Mouse (Mus musculus) kidney, postnatal 0 days (tissue): ENCODE data around the gene Pik3ap1. TPM values are rescaled to one million over a fixed set of nuclear protein-coding genes. Genes with fewer than 3 reads are reported as not detected.
A peak's percentile ranks its signal among the peaks of the same experiment; 100 is the strongest.

Source experiments
- ATAC-seq: fragments of 200-750 bp; cut with Nextera tagmentation; replicated peaks from 2 replicates; pipeline ENCODE4 v1.8.0; 2017; ENCODE audit warnings: low read depth, moderate number of reproducible peaks, moderate TSS enrichment, moderate library complexity; ENCODE audit not compliant: low FRiP score
- DNase-seq: peaks from one replicate; pipeline ENCODE4 v3.0.0-alpha.2; 2016; ENCODE audit warnings: low spot score
- H3K27ac ChIP-seq: fragments of 300-500 bp; sonication (generic); 2 replicates; pipeline ENCODE4 v1.5.1; 2014; ENCODE audit warnings: mild to moderate bottlenecking
- H3K27me3 ChIP-seq: fragments of 300-500 bp; sonication (generic); 2 replicates; pipeline ENCODE4 v1.6.1; 2014; ENCODE audit warnings: low read length, mixed read lengths; ENCODE audit not compliant: insufficient read depth
- H3K36me3 ChIP-seq: fragments of 300-500 bp; sonication (generic); 2 replicates; pipeline ENCODE4 v1.6.1; 2014; ENCODE audit warnings: low read length, mixed read lengths; ENCODE audit not compliant: insufficient read depth
- H3K4me1 ChIP-seq: fragments of 300-500 bp; sonication (generic); replicated peaks from 2 replicates; pipeline ENCODE4 v1.6.1; 2014; ENCODE audit warnings: antibody characterized with exemption, low read length, mixed read lengths; ENCODE audit not compliant: insufficient read depth
- H3K4me2 ChIP-seq: fragments of 300-500 bp; sonication (generic); 2 replicates; pipeline ENCODE4 v1.6.1; 2014; ENCODE audit warnings: mild to moderate bottlenecking, low read length, moderate library complexity, mixed read lengths
- H3K4me3 ChIP-seq: fragments of 300-500 bp; sonication (generic); replicated peaks from 2 replicates; pipeline ENCODE4 v1.5.1; 2014; ENCODE audit warnings: low read depth, low read length
- H3K9ac ChIP-seq: fragments of 300-500 bp; sonication (generic); 2 replicates; pipeline ENCODE4 v1.6.1; 2014; ENCODE audit warnings: low read depth, low read length
- H3K9me3 ChIP-seq: fragments of 300-500 bp; sonication (generic); replicated peaks from 2 replicates; pipeline ENCODE4 v1.6.1; 2016; ENCODE audit warnings: low read length, inconsistent platforms, mixed read lengths
- CTCF ChIP-seq: IDR thresholded peaks from 2 replicates; pipeline ENCODE4 v1.5.1; 2016; ENCODE audit warnings: antibody characterized with exemption, low read depth, mild to moderate bottlenecking, moderate library complexity
- WGBS: fragments of 180-500 bp; shearing (Covaris S2); extraction: QIAGEN DNeasy Blood & Tissue Kit; methylation state at CpG from one replicate; pipeline ENCODE4 v1.1.7; 2014; 5-methylcytosine and 5-hydroxymethylcytosine counted together
- polyA plus RNA-seq: library from polyadenylated mRNA; unstranded; fragments of >200 nt; fragmentation: Nextera tagmentation; extraction: Ambion mirVana; gene quantifications from 2 replicates; pipeline ENCODE4 v1.2.1, GENCODE M21; 2015

The Pik3ap1 gene
- polyA plus RNA-seq, 1 experiment from 2014 or later: 1.7 TPM

DNA sequence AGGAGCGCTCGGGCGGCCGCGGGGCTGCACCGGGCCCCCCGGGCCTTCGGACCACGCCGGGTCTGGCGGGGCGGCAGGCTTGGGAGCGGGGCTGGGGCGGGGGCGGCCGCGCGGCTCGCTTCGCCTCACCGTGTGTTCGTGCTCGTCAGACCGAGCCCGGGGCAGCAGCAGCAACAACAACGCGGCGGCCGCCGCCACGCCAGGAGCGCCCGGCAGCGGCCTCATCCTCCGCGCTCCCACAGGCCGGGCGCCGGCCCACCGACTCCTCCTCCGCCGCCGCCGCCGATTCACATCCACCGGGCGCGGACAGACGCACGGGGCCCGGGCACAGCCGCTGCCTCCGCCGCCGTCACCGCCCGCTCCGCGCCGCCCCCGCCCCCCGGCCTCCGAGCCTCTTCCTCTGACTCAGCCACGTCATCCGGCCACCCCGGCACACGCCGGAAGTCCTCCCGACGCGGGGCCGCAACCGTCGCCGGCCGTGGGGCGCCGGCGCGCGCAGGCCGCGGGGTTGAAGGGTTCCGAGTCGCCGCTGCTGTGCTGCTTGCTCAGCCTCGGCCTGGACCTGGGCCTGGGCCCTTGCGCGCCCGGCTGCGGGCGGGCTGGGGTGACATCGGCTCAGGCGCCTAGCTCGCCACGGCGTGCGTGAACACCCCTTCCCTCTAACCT is 121.1 kb downstream of the Pik3ap1 start, which contains the start of gene Tm9sf3:
Gene Tm9sf3, minus strand, starts transcription at position 368 of the 666 bp plus-strand sequence.
- H3K4me1 ChIP-seq: peaks cover 31% of the 10 kb centered on the region
- H3K36me3 ChIP-seq: no peaks in the 10 kb centered on the region
- H3K9me3 ChIP-seq: no peaks in the 10 kb centered on the region
- H3K9ac ChIP-seq: peak within 1 kb of the TSS; percentile 99
- H3K27ac ChIP-seq: peak within 1 kb of the TSS; percentile 100
- H3K27me3 ChIP-seq: no peaks in the 10 kb centered on the region
- peak within 1 kb of the TSS; percentile 92 for H3K4me3 ChIP-seq
- peak; percentile 92 for ATAC-seq
- WGBS: under 1% methylated on average over 62 of the region's 98 CpGs
- H3K4me2 ChIP-seq: peak within 1 kb of the TSS; percentile 82
- no peak for TF ChIP-seq CTCF
- peak; percentile 91 for DNase-seq

DNA sequence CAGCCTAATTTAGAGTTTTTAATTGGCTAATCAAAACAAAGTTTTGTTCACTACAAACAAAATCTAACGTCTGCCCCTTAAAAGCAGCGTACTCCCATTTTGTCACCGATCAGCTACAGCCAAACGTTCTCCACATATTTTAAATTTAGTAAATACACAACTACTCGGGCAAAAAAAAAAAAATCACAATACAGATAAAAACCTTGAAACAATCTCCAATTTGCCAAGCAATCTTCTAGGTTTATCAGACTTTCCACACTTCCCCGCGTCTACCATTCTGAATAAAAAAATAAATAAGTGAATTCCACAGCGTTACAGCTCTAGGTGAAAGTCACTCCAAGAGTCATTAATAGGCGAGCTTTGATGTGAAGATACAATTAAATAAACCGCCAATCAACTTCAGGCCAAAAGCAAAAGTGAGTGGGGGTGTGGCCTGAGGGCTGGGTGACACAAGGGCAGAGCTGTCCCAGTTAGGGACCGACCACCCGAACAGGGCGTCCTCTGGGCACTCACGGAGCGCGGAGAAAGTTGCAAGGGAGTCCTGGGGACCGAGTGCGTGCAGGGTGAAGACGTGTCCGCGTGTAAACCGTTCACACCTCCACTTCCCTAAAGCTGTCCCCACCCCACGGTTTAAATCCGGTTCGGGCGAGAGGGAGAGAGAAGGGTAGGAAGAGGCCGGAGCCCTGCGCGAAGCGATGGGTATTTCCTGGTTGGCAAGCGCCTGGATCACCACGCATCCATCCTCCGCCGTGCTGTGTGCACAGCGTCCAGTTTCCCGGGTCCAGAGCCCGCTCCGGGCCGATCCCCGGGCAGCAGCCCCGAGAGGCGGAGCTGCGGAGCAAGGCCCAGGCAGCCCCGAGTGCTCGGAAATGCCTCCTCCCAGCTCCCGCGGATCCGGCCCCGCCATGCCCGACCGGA is 121.9 kb downstream of the Pik3ap1 start:
- Histone ChIP-seq H3K9ac (peak overlapping the region; percentile 99), H3K9me3 (no peaks in the 10 kb centered on the region), H3K4me1 (peaks cover 31% of the 10 kb centered on the region), H3K27ac (peak overlapping the region; percentile 100), H3K27me3 (no peaks in the 10 kb centered on the region), H3K36me3 (no peaks in the 10 kb centered on the region), H3K4me3 (peak overlapping the region; percentile 92), H3K4me2 (peak overlapping the region; percentile 82)
- no peak for TF ChIP-seq CTCF
- WGBS: 3% methylated on average over 42 of the region's 51 CpGs
- DNase-seq: peak; percentile 71
- peak; percentile 85 for ATAC-seq

DNA sequence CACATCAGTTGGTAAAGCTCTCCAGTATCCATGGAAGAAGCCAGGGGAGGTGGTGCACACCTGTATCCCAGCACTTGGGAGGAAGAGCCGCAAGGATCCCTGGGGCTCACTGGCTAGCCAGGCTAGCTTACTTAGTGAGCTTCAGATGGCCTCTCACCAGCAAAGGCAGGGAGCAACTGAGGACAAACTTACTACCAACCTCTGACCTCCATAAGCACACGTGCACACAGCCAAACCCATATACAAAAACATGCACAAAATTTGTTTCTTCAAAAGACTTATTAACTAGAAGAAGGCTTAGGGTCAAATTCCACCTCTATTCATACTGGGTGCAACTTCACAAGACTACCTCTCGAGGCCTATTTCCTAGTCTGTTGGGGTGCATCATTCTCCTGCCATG is 124.2 kb downstream of the Pik3ap1 start:
- DNase-seq: peak; percentile 11
- 70% methylated on average over 3 of the region's 3 CpGs for WGBS
- no peak overlapping the region for H3K4me2 ChIP-seq

DNA sequence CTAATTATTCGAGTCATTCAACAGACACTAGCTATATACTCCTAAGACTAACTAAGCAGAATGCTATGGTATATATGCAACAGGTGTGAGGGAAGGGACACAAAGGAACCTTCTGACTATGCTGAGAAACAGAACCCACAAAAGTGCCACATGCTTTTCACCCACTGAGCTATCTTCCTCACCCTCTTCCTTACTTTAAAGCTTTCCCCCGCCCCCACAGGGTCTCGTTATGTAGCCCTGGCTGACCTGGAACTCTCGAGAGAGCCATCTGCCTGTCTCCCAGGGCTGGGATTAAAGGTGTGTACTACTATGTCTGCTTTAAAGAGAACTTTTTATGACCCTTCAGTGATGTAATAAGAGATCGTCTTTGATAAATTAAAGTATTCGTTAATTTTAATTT is 125.6 kb downstream of the Pik3ap1 start:
- Histone ChIP-seq H3K4me3 (no peak overlapping the region), H3K9me3 (no peaks in the 10 kb centered on the region), H3K9ac (no peak overlapping the region), H3K4me1 (peaks cover 25% of the 10 kb centered on the region), H3K27me3 (no peaks in the 10 kb centered on the region), H3K36me3 (no peaks in the 10 kb centered on the region), H3K4me2 (no peak overlapping the region), H3K27ac (no peak overlapping the region)
- ATAC-seq: no peak
- DNase-seq: no peak
- WGBS: 72% methylated on average over 6 of the region's 6 CpGs
- TF ChIP-seq CTCF: no peak

More for the DNA sequence above, 124.2 kb downstream of the Pik3ap1 start:
- Histone ChIP-seq H3K36me3 (no peaks in the 10 kb centered on the region), H3K9ac (no peak overlapping the region), H3K9me3 (no peaks in the 10 kb centered on the region), H3K4me1 (peaks cover 31% of the 10 kb centered on the region), H3K27me3 (no peaks in the 10 kb centered on the region), H3K4me3 (no peak overlapping the region), H3K27ac (no peak overlapping the region; the same call in 1 of the 2 replicates)
- peak; percentile 6; the same call in 1 of the 2 replicates for ATAC-seq
- TF ChIP-seq CTCF: no peak

DNA sequence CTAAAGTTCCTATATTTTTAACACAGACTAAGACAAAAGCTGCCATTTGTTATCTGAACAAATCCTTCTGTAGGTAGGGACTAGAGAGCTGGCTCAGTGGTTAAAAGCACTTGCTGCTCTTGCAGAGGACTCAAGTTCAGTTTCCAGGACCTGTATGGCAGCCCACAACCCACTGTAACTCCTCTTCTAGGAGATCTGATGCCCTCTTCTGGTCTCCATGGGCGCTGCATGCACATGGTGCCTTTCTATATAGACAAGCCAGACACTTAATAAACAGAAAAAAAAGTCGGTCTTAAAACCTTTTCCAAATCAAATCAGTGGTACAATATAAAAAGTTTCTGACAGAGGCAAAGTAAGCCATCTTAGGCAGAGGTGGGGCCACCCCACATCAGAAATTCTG is 126.2 kb downstream of the Pik3ap1 start:
- 49% methylated on average over 2 of the region's 2 CpGs for WGBS
- no peak overlapping the region for H3K4me3 ChIP-seq
- ATAC-seq (no peak), DNase-seq (peak; percentile 61)
- H3K4me2 ChIP-seq: no peak overlapping the region
- H3K36me3 ChIP-seq: no peaks in the 10 kb centered on the region
- H3K9ac ChIP-seq: no peak overlapping the region
- no peaks in the 10 kb centered on the region for H3K27me3 ChIP-seq
- H3K9me3 ChIP-seq: no peaks in the 10 kb centered on the region
- peaks cover 25% of the 10 kb centered on the region for H3K4me1 ChIP-seq
- peak; percentile 59 for TF ChIP-seq CTCF
- no peak overlapping the region for H3K27ac ChIP-seq

DNA sequence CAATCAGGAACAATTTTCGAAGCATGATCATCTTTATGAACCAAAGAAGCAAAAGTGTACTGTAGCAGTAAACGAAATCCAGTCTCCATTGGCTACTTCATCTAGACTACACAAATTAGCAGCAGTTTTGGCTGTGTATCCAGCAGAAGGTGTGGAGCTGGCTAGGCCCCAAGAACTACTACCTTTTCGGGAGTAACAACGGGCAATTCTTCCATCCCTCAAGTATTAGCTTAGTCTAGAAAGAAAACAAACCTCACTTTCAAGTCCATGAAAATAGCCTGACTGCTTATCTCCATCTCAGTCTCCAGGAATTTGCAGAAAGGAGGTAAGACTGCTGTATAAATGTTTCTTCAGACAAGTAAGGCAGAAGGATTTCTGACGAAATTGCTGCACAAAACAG is 130.3 kb downstream of the Pik3ap1 start:
- 76% methylated on average over 5 of the region's 5 CpGs for WGBS
- H3K4me2 ChIP-seq: no peak overlapping the region
- H3K27ac ChIP-seq: no peak overlapping the region
- no peak for TF ChIP-seq CTCF
- no peak overlapping the region for H3K4me3 ChIP-seq
- no peak for DNase-seq
- 0 out of 2 replicates have a peak, but pooled peaks cover under 1% of the 10 kb centered on the region for H3K4me1 ChIP-seq
- H3K9me3 ChIP-seq: no peaks in the 10 kb centered on the region
- no peak for ATAC-seq
- no peaks in the 10 kb centered on the region for H3K27me3 ChIP-seq
- H3K9ac ChIP-seq: no peak overlapping the region
- 0 out of 2 replicates have a peak, but pooled peaks cover 4% of the 10 kb centered on the region for H3K36me3 ChIP-seq
